Mouse (Mus musculus): ENCODE measurements around the gene 1700040F15Rik.
"Not testable (repeated sequence)": the region's sequence is repeated elsewhere in the genome, so short reads cannot be mapped to it uniquely, and the experiment has no call there.

1700040F15Rik gene

DNA sequence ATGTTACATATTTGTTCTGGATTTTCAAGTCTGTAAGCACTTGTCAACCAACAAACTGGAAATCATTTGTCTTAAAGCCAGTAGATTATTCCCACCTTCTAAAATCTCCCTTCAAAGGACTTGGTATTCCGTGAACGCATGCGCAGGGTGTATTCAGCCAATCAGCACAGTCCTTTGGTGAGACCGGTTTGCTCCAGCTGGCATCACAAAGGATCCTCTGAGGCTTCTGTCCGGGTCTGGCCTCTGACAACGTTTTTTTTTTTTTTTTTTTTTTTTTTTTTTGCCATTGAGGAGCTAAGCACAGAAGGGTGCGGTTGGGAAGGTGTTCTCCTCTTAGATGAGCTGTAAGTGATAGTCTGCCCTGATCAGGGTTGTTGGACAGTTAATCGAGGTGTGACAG lies at the start of gene 1700040F15Rik:
1700040F15Rik (plus strand) TSS at position 301 of the 400 bp plus-strand sequence.
- DNase-seq (ENCODE audit: low spot score): not testable (repeated sequence)

Measured in urinary bladder, postnatal 14 days (tissue).